Mouse (Mus musculus) CH12.LX (cell line): Measurements from ENCODE around the gene Rgs3. TPM values are rescaled to one million over a fixed set of nuclear protein-coding genes. Genes with fewer than 3 reads are reported as not detected.

ENCODE experiments used
- DNase-seq: peaks from one replicate; pipeline ENCODE4 v3.0.0-alpha.2; 2013; ENCODE audit errors: extremely low read depth
- H3K27ac ChIP-seq: 2 replicates; pipeline ENCODE4 v1.5.1; 2012; ENCODE audit warnings: low read depth, mild to moderate bottlenecking, control low read depth, moderate library complexity; ENCODE audit not compliant: insufficient read depth
- H3K27me3 ChIP-seq: replicated peaks from 2 replicates; pipeline ENCODE3; 2012; ENCODE audit warnings: inconsistent platforms
- H3K36me3 ChIP-seq, 2 experiments: replicated peaks in 1 of 2; 2 replicates each; pipeline versions ENCODE3 to v1.6.1; 2012; ENCODE audit warnings: inconsistent platforms in 1 of 2, low read length in 1 of 2, mild to moderate bottlenecking in 1 of 2, mixed read lengths in 1 of 2, moderate library complexity in 1 of 2; ENCODE audit not compliant: control insufficient read depth in 1 of 2, insufficient read depth in 1 of 2
- H3K4me1 ChIP-seq, 2 experiments: 2 replicates each; pipeline ENCODE4 v1.6.1; 2012; ENCODE audit warnings: inconsistent platforms in 1 of 2, moderate library complexity in 1 of 2; ENCODE audit not compliant: insufficient read depth in 2 of 2, control insufficient read depth in 1 of 2
- H3K4me2 ChIP-seq: 2 replicates; pipeline ENCODE4 v1.6.1; 2012; ENCODE audit warnings: low read depth, mild to moderate bottlenecking, control low read depth; ENCODE audit not compliant: poor library complexity, insufficient read depth, severe bottlenecking
- H3K4me3 ChIP-seq, 3 experiments: fragments of 150-350 bp in 1 of 3; sonication (generic) in 1 of 3; replicated peaks in 1 of 3; 2 replicates each; pipeline versions ENCODE3 to v1.5.1; 2011 to 2012; ENCODE audit warnings: low read depth in 2 of 3, low read length in 2 of 3, mild to moderate bottlenecking in 2 of 3, moderate library complexity in 2 of 3, control low read depth in 1 of 3, improper control_type of control experiment in 1 of 3, inconsistent platforms in 1 of 3, mixed read lengths in 1 of 3; ENCODE audit not compliant: poor library complexity in 1 of 3
- H3K79me2 ChIP-seq: replicated peaks from 2 replicates; pipeline ENCODE4 v1.6.1; 2012; ENCODE audit warnings: mild to moderate bottlenecking, moderate library complexity; ENCODE audit not compliant: control insufficient read depth, poor library complexity, insufficient read depth, severe bottlenecking; ENCODE audit errors: extremely low read depth
- H3K9ac ChIP-seq: 2 replicates; pipeline ENCODE4 v1.6.1; 2012; ENCODE audit warnings: low read depth, mild to moderate bottlenecking, control low read depth, moderate library complexity; ENCODE audit not compliant: insufficient read depth
- H3K9me3 ChIP-seq: replicated peaks from 2 replicates; pipeline ENCODE3; 2012; ENCODE audit warnings: low read length, inconsistent platforms, mixed read lengths
- BHLHE40 ChIP-seq: IDR thresholded peaks from 2 replicates; pipeline ENCODE4 v1.6.1; 2011; ENCODE audit warnings: mild to moderate bottlenecking, low read depth, low read length, improper control_type of control experiment
- CHD2 ChIP-seq: IDR thresholded peaks from 2 replicates; pipeline ENCODE4 v1.6.1; 2011; ENCODE audit warnings: low read length, improper control_type of control experiment
- CTCF ChIP-seq, 2 experiments: IDR thresholded peaks in 1 of 2; conservative IDR thresholded peaks in 1 of 2; 2 replicates each; pipeline ENCODE4 v1.5.1; 2011 to 2012; ENCODE audit warnings: low read depth in 2 of 2, low read length in 2 of 2, improper control_type of control experiment in 1 of 2, inconsistent platforms in 1 of 2, mild to moderate bottlenecking in 1 of 2, moderate library complexity in 1 of 2
- E2F4 ChIP-seq: IDR thresholded peaks from 2 replicates; pipeline ENCODE4 v1.6.1; 2011; ENCODE audit warnings: low read depth, low read length, improper control_type of control experiment; ENCODE audit not compliant: insufficient replicate concordance
- ELF1 ChIP-seq: IDR thresholded peaks from 2 replicates; pipeline ENCODE4 v1.6.1; 2014; ENCODE audit warnings: low read depth, mild to moderate bottlenecking, inconsistent platforms, low read length, improper control_type of control experiment
- EP300 ChIP-seq: IDR thresholded peaks from 2 replicates; pipeline ENCODE4 v1.6.1; 2011; ENCODE audit warnings: low read length, improper control_type of control experiment
- ETS1 ChIP-seq: conservative IDR thresholded peaks from 2 replicates; pipeline ENCODE4 v1.6.1; 2012; ENCODE audit warnings: low read depth, mild to moderate bottlenecking, inconsistent platforms, low read length, improper control_type of control experiment, moderate library complexity
- GABPA ChIP-seq: IDR thresholded peaks from 2 replicates; pipeline ENCODE4 v1.6.1; 2012; ENCODE audit warnings: low read depth, low read length, improper control_type of control experiment, inconsistent platforms; ENCODE audit not compliant: insufficient replicate concordance
- IRF4 ChIP-seq: IDR thresholded peaks from 2 replicates; pipeline ENCODE4 v1.6.1; 2014; ENCODE audit warnings: low read depth, mild to moderate bottlenecking, inconsistent platforms, low read length, improper control_type of control experiment
- JUN ChIP-seq: IDR thresholded peaks from 2 replicates; pipeline ENCODE4 v1.6.1; 2011; ENCODE audit warnings: low read depth, mild to moderate bottlenecking, low read length, improper control_type of control experiment, moderate library complexity; ENCODE audit not compliant: insufficient read depth
- JUND ChIP-seq: conservative IDR thresholded peaks from 2 replicates; pipeline ENCODE4 v1.6.1; 2011; ENCODE audit warnings: low read depth, low read length, improper control_type of control experiment
- MAFK ChIP-seq: IDR thresholded peaks from 2 replicates; pipeline ENCODE4 v1.6.1; 2011; ENCODE audit warnings: low read length, improper control_type of control experiment; ENCODE audit not compliant: insufficient replicate concordance
- MAX ChIP-seq: IDR thresholded peaks from 2 replicates; pipeline ENCODE4 v1.6.1; 2011; ENCODE audit warnings: low read length, improper control_type of control experiment
- MEF2A ChIP-seq: IDR thresholded peaks from 2 replicates; pipeline ENCODE4 v1.6.1; 2014; ENCODE audit warnings: low read depth, mild to moderate bottlenecking, inconsistent platforms, low read length, improper control_type of control experiment, borderline replicate concordance
- MXI1 ChIP-seq: IDR thresholded peaks from 2 replicates; pipeline ENCODE4 v1.6.1; 2011; ENCODE audit warnings: mild to moderate bottlenecking, low read depth, low read length, improper control_type of control experiment
- MYC ChIP-seq: IDR thresholded peaks from 2 replicates; pipeline ENCODE4 v1.6.1; 2011; ENCODE audit warnings: low read depth, mild to moderate bottlenecking, improper control_type of control experiment, low read length
- POLR2A ChIP-seq: IDR thresholded peaks from 2 replicates; pipeline ENCODE4 v1.6.1; 2011; ENCODE audit warnings: low read depth, mild to moderate bottlenecking, improper control_type of control experiment, low read length
- POLR2AphosphoS2 ChIP-seq: IDR thresholded peaks from 2 replicates; pipeline ENCODE4 v1.6.1; 2011; ENCODE audit warnings: low read depth, low read length, improper control_type of control experiment
- RAD21 ChIP-seq: IDR thresholded peaks from 2 replicates; pipeline ENCODE4 v1.6.1; 2011; ENCODE audit warnings: low read depth, mild to moderate bottlenecking, low read length, improper control_type of control experiment, moderate library complexity
- RCOR1 ChIP-seq: conservative IDR thresholded peaks from 2 replicates; pipeline ENCODE4 v1.6.1; 2012; ENCODE audit warnings: low read depth, mild to moderate bottlenecking, inconsistent platforms, low read length, improper control_type of control experiment
- UBTF ChIP-seq: IDR thresholded peaks from 2 replicates; pipeline ENCODE4 v1.6.1; 2012; ENCODE audit warnings: low read depth, mild to moderate bottlenecking, inconsistent platforms, low read length, improper control_type of control experiment, moderate library complexity
- USF1 ChIP-seq: IDR thresholded peaks from 2 replicates; pipeline ENCODE4 v1.6.1; 2014; ENCODE audit warnings: low read depth, mild to moderate bottlenecking, inconsistent platforms, low read length, improper control_type of control experiment
- ZC3H11A ChIP-seq: IDR thresholded peaks from 2 replicates; pipeline ENCODE4 v1.6.1; 2012; ENCODE audit warnings: low read depth, mild to moderate bottlenecking, inconsistent platforms, low read length, improper control_type of control experiment
- ZMIZ1 ChIP-seq: IDR thresholded peaks from 2 replicates; pipeline ENCODE4 v1.6.1; 2012; ENCODE audit warnings: low read depth, mild to moderate bottlenecking, inconsistent platforms, low read length, improper control_type of control experiment
- dilution Hi-C: fragments of 300-500 bp; cut with MboI; formaldehyde crosslinking; loops from 2 replicates; pipeline ENCODE4 v1.14.3; 2020; ENCODE audit warnings: low sequenced_read_pairs; ENCODE audit not compliant: extremely low pct_unique_long_range_greater_than_20kb, extremely low pct_ligation_motif_present
- in situ Hi-C: fragments of 300-500 bp; cut with MboI; formaldehyde crosslinking; loops from 3 replicates; pipeline ENCODE4 v1.14.3; 2019; ENCODE audit warnings: low sequenced_read_pairs, low pct_ligation_motif_present, low pct_unique_long_range_greater_than_20kb, mixed read lengths
- polyA plus RNA-seq: library from polyadenylated mRNA; unstranded; fragments of >175 nt; gene quantifications from 2 replicates; pipeline ENCODE4 v1.2.1, GENCODE M21; 2012; ENCODE audit warnings: low read depth; ENCODE audit not compliant: insufficient read length
- total RNA-seq, 2 experiments: library from RNA; depleted of rRNA; stranded (reverse); fragments of 300-350 nt in 1 of 2; fragments of >200 nt in 1 of 2; gene quantifications; 2 replicates each; pipeline ENCODE4 v1.2.3; 2012 to 2014

Gene Rgs3
- total and polyA plus RNA-seq, 3 experiments, result 3.3 to 6.0 (median 3.5) TPM

GRCm38 (mm10) chr4:62704204-62704603, 144.6 kb downstream of the Rgs3 start:
- no peak for TF ChIP-seq USF1
- no peak for TF ChIP-seq MAX
- no peak for TF ChIP-seq JUND
- no peak for TF ChIP-seq RCOR1
- TF ChIP-seq GABPA, result no peak
- no peak for TF ChIP-seq E2F4
- TF ChIP-seq MYC, result no peak
- no peak for TF ChIP-seq ETS1
- no peak for TF ChIP-seq POLR2A
- TF ChIP-seq EP300, result no peak
- no peak for TF ChIP-seq MEF2A
- TF ChIP-seq ELF1, result no peak
- no peak for TF ChIP-seq MAFK
- TF ChIP-seq MXI1, result no peak
- TF ChIP-seq ZMIZ1, result no peak
- TF ChIP-seq ZC3H11A, result no peak

GRCm38 (mm10) chr4:62705013-62705412, 145.4 kb downstream of the Rgs3 start:
- H3K9me3 ChIP-seq, result no peaks in the 10 kb centered on the region
- peaks cover 4 to 38% of the 10 kb centered on the region in 2 experiments for H3K36me3 ChIP-seq
- H3K4me3 ChIP-seq, result no peak overlapping the region
- in situ Hi-C loops, result loop anchor here (5.0 kb wide), 1 partner anchor 37 kb away; no protein-coding TSS in a partner anchor
- H3K9ac ChIP-seq, result no peak overlapping the region
- H3K4me1 ChIP-seq, result no peaks in the 10 kb centered on the region; a peak in 1 of 4 replicates
- H3K4me2 ChIP-seq, result no peak overlapping the region
- no peak overlapping the region for H3K27ac ChIP-seq
- no peak for DNase-seq
- dilution Hi-C loops, result no loop called here
- no peaks in the 10 kb centered on the region for H3K79me2 ChIP-seq
- TF ChIP-seq UBTF (no peak), USF1 (no peak), MXI1 (no peak), CHD2 (no peak), MEF2A (no peak), CTCF (conservative IDR thresholded peaks at IDR 0.05 in 1 of 2, IDR thresholded peaks at IDR 0.05 in 1 of 2; ENCODE audit: low read depth in 2 of 2, low read length in 2 of 2) (no peak), IRF4 (no peak), ETS1 (no peak), POLR2A (no peak), POLR2AphosphoS2 (no peak), BHLHE40 (no peak), RAD21 (no peak), JUN (no peak), MYC (no peak)
- no peaks in the 10 kb centered on the region for H3K27me3 ChIP-seq

More at GRCm38 (mm10) chr4:62704204-62704603, 144.6 kb downstream of the Rgs3 start:
- in situ Hi-C loops, result no loop called here
- Histone ChIP-seq H3K4me1 (peaks cover 0 to 2% of the 10 kb centered on the region in 2 experiments; a peak in 2 of 4 replicates), H3K27ac (no peak overlapping the region), H3K4me3 (no peak overlapping the region), H3K79me2 (no peaks in the 10 kb centered on the region), H3K36me3 (peaks cover 4 to 46% of the 10 kb centered on the region in 2 experiments), H3K4me2 (no peak overlapping the region), H3K9ac (no peak overlapping the region), H3K9me3 (no peaks in the 10 kb centered on the region), H3K27me3 (no peaks in the 10 kb centered on the region)
- dilution Hi-C loops, result no loop called here
- no peak for DNase-seq
